Mouse (Mus musculus) retina, embryonic 14.5 days (tissue): Measurements from ENCODE around the gene Rhoa.

Source experiments
- DNase-seq: peaks from one replicate; pipeline ENCODE4 v3.0.0-alpha.2; 2015; ENCODE audit warnings: low spot score

Rhoa gene

GRCm38 (mm10) chr9:108340258-108341138, 34.6 kb downstream of the Rhoa start:
- no peak for DNase-seq

- DNase-seq = no peak
Measured at GRCm38 (mm10) chr9:108341139-108341475, 35.2 kb downstream of the Rhoa start.

- DNase-seq = no peak
Measured at GRCm38 (mm10) chr9:108341801-108342200, 35.9 kb downstream of the Rhoa start.

GRCm38 (mm10) chr9:108342301-108342831, 36.4 kb downstream of the Rhoa start:
- no peak for DNase-seq

- DNase-seq = no peak
Measured at GRCm38 (mm10) chr9:108343331-108343730, 37.4 kb downstream of the Rhoa start.

GRCm38 (mm10) chr9:108343835-108344234, 37.9 kb downstream of the Rhoa start:
- no peak for DNase-seq

GRCm38 (mm10) chr9:108344471-108344870, 38.5 kb downstream of the Rhoa start:
- no peak for DNase-seq

GRCm38 (mm10) chr9:108347024-108347423, 41.1 kb downstream of the Rhoa start:
- DNase-seq = no peak

- peak; percentile 93 for DNase-seq
Measured at GRCm38 (mm10) chr9:108347540-108348289, 41.8 kb downstream of the Rhoa start, which contains the start of gene Usp4. Usp4 (plus strand) TSS chr9:108347853.

GRCm38 (mm10) chr9:108348290-108348680, 42.4 kb downstream of the Rhoa start:
- DNase-seq = no peak

- no peak for DNase-seq
Measured at GRCm38 (mm10) chr9:108349727-108350126, 43.8 kb downstream of the Rhoa start.

- DNase-seq = no peak
Measured at GRCm38 (mm10) chr9:108378234-108378633, 72.3 kb downstream of the Rhoa start.

- no peak for DNase-seq
Measured at GRCm38 (mm10) chr9:108378736-108379135, 72.8 kb downstream of the Rhoa start.

- no peak for DNase-seq
Measured at GRCm38 (mm10) chr9:108379294-108379693, 73.4 kb downstream of the Rhoa start.

- no peak for DNase-seq
Measured at GRCm38 (mm10) chr9:108381382-108381781, 75.5 kb downstream of the Rhoa start.

GRCm38 (mm10) chr9:108385006-108385405, 79.1 kb downstream of the Rhoa start:
- no peak for DNase-seq

- DNase-seq = no peak
Measured at GRCm38 (mm10) chr9:108386816-108387215, 80.9 kb downstream of the Rhoa start.
